Mouse (Mus musculus) liver, embryonic 15.5 days (tissue): ENCODE results near the gene Strn3. TPM values are rescaled to one million over a fixed set of nuclear protein-coding genes. Genes with fewer than 3 reads are reported as not detected.

Source experiments
- ATAC-seq: fragments of 200-750 bp; cut with Nextera tagmentation; 2 replicates; pipeline ENCODE4 v1.8.0; 2017; ENCODE audit warnings: moderate number of reproducible peaks, mild to moderate bottlenecking, moderate library complexity; ENCODE audit not compliant: insufficient read depth
- H3K27ac ChIP-seq: fragments of 300-500 bp; sonication (generic); replicated peaks from 2 replicates; pipeline ENCODE4 v1.5.1; 2015; ENCODE audit warnings: mild to moderate bottlenecking, inconsistent platforms
- H3K27me3 ChIP-seq: fragments of 300-500 bp; sonication (generic); 2 replicates; pipeline ENCODE4 v1.6.1; 2015; ENCODE audit warnings: mild to moderate bottlenecking, inconsistent platforms
- H3K36me3 ChIP-seq: fragments of 300-500 bp; sonication (generic); replicated peaks from 2 replicates; pipeline ENCODE4 v1.6.1; 2015; ENCODE audit warnings: moderate library complexity, mild to moderate bottlenecking, inconsistent platforms
- H3K4me1 ChIP-seq: fragments of 300-500 bp; sonication (generic); replicated peaks from 2 replicates; pipeline ENCODE4 v1.6.1; 2015; ENCODE audit warnings: inconsistent platforms
- H3K4me2 ChIP-seq: fragments of 300-500 bp; sonication (generic); 2 replicates; pipeline ENCODE4 v1.6.1; 2015; ENCODE audit warnings: moderate library complexity, mild to moderate bottlenecking, inconsistent platforms
- H3K4me3 ChIP-seq: fragments of 300-500 bp; sonication (generic); replicated peaks from 2 replicates; pipeline ENCODE4 v1.5.1; 2015; ENCODE audit warnings: mild to moderate bottlenecking, inconsistent platforms
- H3K9ac ChIP-seq: fragments of 300-500 bp; sonication (generic); 2 replicates; pipeline ENCODE4 v1.6.1; 2015; ENCODE audit warnings: moderate library complexity, mild to moderate bottlenecking, inconsistent platforms
- H3K9me3 ChIP-seq: fragments of 300-500 bp; sonication (generic); replicated peaks from 2 replicates; pipeline ENCODE4 v1.6.1; 2016; ENCODE audit warnings: inconsistent platforms
- WGBS: fragments of 180-500 bp; shearing (Covaris S2); methylation state at CpG from one replicate; pipeline ENCODE4 v1.1.7; 2015; ENCODE audit warnings: mixed read lengths; ENCODE audit not compliant: insufficient replicate concordance; 5-methylcytosine and 5-hydroxymethylcytosine counted together
- polyA plus RNA-seq: library from polyadenylated mRNA; unstranded; fragments of >200 nt; fragmentation: Nextera tagmentation; extraction: Ambion mirVana; gene quantifications from 2 replicates; pipeline ENCODE4 v1.2.1, GENCODE M21; 2015

The Strn3 gene
- 13.1 and 13.9 TPM in 2 replicates for polyA plus RNA-seq

GRCm38 (mm10) chr12:51691845-51692632, at the start of gene Strn3:
TSS of gene Strn3 (minus strand) at chr12:51691897.
- Histone ChIP-seq H3K4me2 (peak within 1 kb of the TSS; percentile 85), H3K9ac (peak within 1 kb of the TSS; percentile 100), H3K36me3 (no peaks in the 10 kb centered on the region), H3K27me3 (no peaks in the 10 kb centered on the region), H3K4me1 (peaks cover 49% of the 10 kb centered on the region), H3K9me3 (no peaks in the 10 kb centered on the region), H3K4me3 (peak within 1 kb of the TSS; percentile 100), H3K27ac (peak within 1 kb of the TSS; percentile 99)
- ATAC-seq, result peak; percentile 91
- under 1% methylated on average over 56 of the region's 56 CpGs for WGBS

GRCm38 (mm10) chr12:51736807-51737206, 45.1 kb upstream of the Strn3 start:
- no peak for ATAC-seq
- no peak overlapping the region for H3K9ac ChIP-seq
- H3K4me2 ChIP-seq, result no peak overlapping the region
- peaks cover 10% of the 10 kb centered on the region for H3K36me3 ChIP-seq
- H3K27me3 ChIP-seq, result no peaks in the 10 kb centered on the region
- no peak overlapping the region for H3K4me3 ChIP-seq
- 61% methylated on average over 1 of the region's 1 CpGs for WGBS
- H3K27ac ChIP-seq, result no peak overlapping the region
- no peaks in the 10 kb centered on the region for H3K9me3 ChIP-seq
- H3K4me1 ChIP-seq, result no peaks in the 10 kb centered on the region

- Histone ChIP-seq H3K27ac (no peak overlapping the region), H3K4me1 (no peaks in the 10 kb centered on the region), H3K36me3 (peaks cover 5% of the 10 kb centered on the region), H3K4me2 (no peak overlapping the region), H3K9ac (no peak overlapping the region), H3K4me3 (no peak overlapping the region), H3K9me3 (no peaks in the 10 kb centered on the region), H3K27me3 (no peaks in the 10 kb centered on the region)
- WGBS, result 66% methylated on average over 3 of the region's 3 CpGs
- no peak for ATAC-seq
Measured at GRCm38 (mm10) chr12:51736381-51736780, 44.7 kb upstream of the Strn3 start.

GRCm38 (mm10) chr12:51735840-51736271, 44.2 kb upstream of the Strn3 start:
- no peak overlapping the region for H3K4me3 ChIP-seq
- H3K27ac ChIP-seq, result no peak overlapping the region
- H3K9me3 ChIP-seq, result no peaks in the 10 kb centered on the region
- H3K27me3 ChIP-seq, result no peaks in the 10 kb centered on the region
- H3K4me1 ChIP-seq, result no peaks in the 10 kb centered on the region
- H3K4me2 ChIP-seq, result no peak overlapping the region
- WGBS, result 59% methylated on average over 7 of the region's 7 CpGs
- H3K9ac ChIP-seq, result no peak overlapping the region
- H3K36me3 ChIP-seq, result peaks cover under 1% of the 10 kb centered on the region
- no peak for ATAC-seq

- Histone ChIP-seq H3K36me3 (no peaks in the 10 kb centered on the region), H3K9me3 (no peaks in the 10 kb centered on the region), H3K9ac (no peak overlapping the region), H3K4me3 (no peak overlapping the region), H3K4me2 (no peak overlapping the region), H3K27me3 (no peaks in the 10 kb centered on the region), H3K4me1 (no peaks in the 10 kb centered on the region), H3K27ac (no peak overlapping the region)
- 0 out of 2 replicates have a peak, but pooled peaks have one; percentile 15 for ATAC-seq
- WGBS, result 72% methylated on average over 14 of the region's 14 CpGs
Measured at GRCm38 (mm10) chr12:51734605-51735211, 43.0 kb upstream of the Strn3 start.

- H3K27me3 ChIP-seq, result no peaks in the 10 kb centered on the region
- no peak overlapping the region for H3K4me2 ChIP-seq
- 86% methylated on average over 9 of the region's 9 CpGs for WGBS
- H3K27ac ChIP-seq, result no peak overlapping the region
- no peaks in the 10 kb centered on the region for H3K9me3 ChIP-seq
- no peak overlapping the region for H3K4me3 ChIP-seq
- no peak for ATAC-seq
- H3K9ac ChIP-seq, result no peak overlapping the region
- H3K4me1 ChIP-seq, result no peaks in the 10 kb centered on the region
- no peaks in the 10 kb centered on the region for H3K36me3 ChIP-seq
Measured at GRCm38 (mm10) chr12:51729827-51730226, 38.1 kb upstream of the Strn3 start.

- H3K9ac ChIP-seq, result no peak overlapping the region
- H3K27ac ChIP-seq, result no peak overlapping the region
- H3K4me3 ChIP-seq, result no peak overlapping the region
- no peaks in the 10 kb centered on the region for H3K27me3 ChIP-seq
- no peaks in the 10 kb centered on the region for H3K36me3 ChIP-seq
- ATAC-seq, result no peak
- no peaks in the 10 kb centered on the region for H3K9me3 ChIP-seq
- no peak overlapping the region for H3K4me2 ChIP-seq
- 59% methylated on average over 11 of the region's 11 CpGs for WGBS
- no peaks in the 10 kb centered on the region for H3K4me1 ChIP-seq
Measured at GRCm38 (mm10) chr12:51729058-51729457, 37.4 kb upstream of the Strn3 start.

GRCm38 (mm10) chr12:51721836-51722235, 30.1 kb upstream of the Strn3 start:
- WGBS, result 68% methylated on average over 8 of the region's 8 CpGs

GRCm38 (mm10) chr12:51718617-51719016, 26.9 kb upstream of the Strn3 start:
- no peak for ATAC-seq
- Histone ChIP-seq H3K9ac (no peak overlapping the region), H3K4me3 (no peak overlapping the region), H3K9me3 (no peaks in the 10 kb centered on the region), H3K4me1 (peaks cover 8% of the 10 kb centered on the region), H3K27me3 (no peaks in the 10 kb centered on the region), H3K4me2 (no peak overlapping the region), H3K36me3 (no peaks in the 10 kb centered on the region; the same call in 1 of the 2 replicates), H3K27ac (no peak overlapping the region)
- 68% methylated on average over 6 of the region's 6 CpGs for WGBS

More at GRCm38 (mm10) chr12:51721836-51722235, 30.1 kb upstream of the Strn3 start:
- no peaks in the 10 kb centered on the region for H3K27me3 ChIP-seq
- no peak overlapping the region for H3K4me2 ChIP-seq
- peaks cover 8% of the 10 kb centered on the region for H3K4me1 ChIP-seq
- H3K9ac ChIP-seq, result no peak overlapping the region
- H3K9me3 ChIP-seq, result no peaks in the 10 kb centered on the region
- H3K27ac ChIP-seq, result no peak overlapping the region
- H3K36me3 ChIP-seq, result no peaks in the 10 kb centered on the region; the same call in 1 of the 2 replicates
- H3K4me3 ChIP-seq, result no peak overlapping the region
- ATAC-seq, result no peak

- H3K27ac ChIP-seq, result no peak overlapping the region
- no peak overlapping the region for H3K9ac ChIP-seq
- no peaks in the 10 kb centered on the region for H3K9me3 ChIP-seq
- no peak overlapping the region for H3K4me2 ChIP-seq
- WGBS, result 57% methylated on average over 1 of the region's 1 CpGs
- H3K4me3 ChIP-seq, result no peak overlapping the region
- no peaks in the 10 kb centered on the region for H3K27me3 ChIP-seq
- H3K36me3 ChIP-seq, result no peaks in the 10 kb centered on the region
- peaks cover 10% of the 10 kb centered on the region for H3K4me1 ChIP-seq
- no peak for ATAC-seq
Measured at GRCm38 (mm10) chr12:51712685-51713084, 21.0 kb upstream of the Strn3 start.

GRCm38 (mm10) chr12:51710154-51710553, 18.5 kb upstream of the Strn3 start:
- WGBS, result 38% methylated on average over 5 of the region's 5 CpGs
- no peak for ATAC-seq

More at GRCm38 (mm10) chr12:51710154-51710553, 18.5 kb upstream of the Strn3 start:
- no peaks in the 10 kb centered on the region for H3K9me3 ChIP-seq
- no peak overlapping the region for H3K27ac ChIP-seq
- peaks cover 16% of the 10 kb centered on the region for H3K4me1 ChIP-seq
- no peaks in the 10 kb centered on the region for H3K36me3 ChIP-seq
- H3K4me3 ChIP-seq, result no peak overlapping the region
- H3K9ac ChIP-seq, result no peak overlapping the region
- no peak overlapping the region for H3K4me2 ChIP-seq
- no peaks in the 10 kb centered on the region for H3K27me3 ChIP-seq
